Mouse (Mus musculus) lung, embryonic 16.5 days (tissue): ENCODE measurements at regions not wholly inside any gene's neighbourhood (a gene's known extent, or its start where the extent isn't known, plus 50 kb on each side); places are given as distances from the start of the nearest gene placed in this dataset.

Experiments used
- ATAC-seq: fragments of 200-750 bp; cut with Nextera tagmentation; 2 replicates; pipeline ENCODE4 v1.8.0; 2017; ENCODE audit warnings: low read depth, mild to moderate bottlenecking, moderate library complexity
- H3K27ac ChIP-seq: fragments of 300-500 bp; sonication (generic); 2 replicates; pipeline ENCODE4 v1.5.1; 2014; ENCODE audit warnings: mild to moderate bottlenecking, control low read depth, low read length
- H3K27me3 ChIP-seq: fragments of 300-500 bp; sonication (generic); 2 replicates; pipeline ENCODE4 v1.6.1; 2014; ENCODE audit warnings: low read depth, low read length, mixed read lengths; ENCODE audit not compliant: control insufficient read depth, insufficient read depth
- H3K36me3 ChIP-seq: fragments of 300-500 bp; sonication (generic); 2 replicates; pipeline ENCODE4 v1.6.1; 2014; ENCODE audit warnings: low read length; ENCODE audit not compliant: control insufficient read depth, insufficient read depth
- H3K4me1 ChIP-seq: fragments of 300-500 bp; sonication (generic); replicated peaks from 2 replicates; pipeline ENCODE4 v1.6.1; 2014; ENCODE audit warnings: low read length, mixed read lengths; ENCODE audit not compliant: control insufficient read depth, insufficient read depth
- H3K4me2 ChIP-seq: fragments of 300-500 bp; sonication (generic); 2 replicates; pipeline ENCODE4 v1.6.1; 2014; ENCODE audit warnings: low read depth, low read length, control low read depth
- H3K4me3 ChIP-seq: fragments of 300-500 bp; sonication (generic); 2 replicates; pipeline ENCODE4 v1.5.1; 2014; ENCODE audit warnings: mild to moderate bottlenecking, low read length, control low read depth
- H3K9ac ChIP-seq: fragments of 300-500 bp; sonication (generic); 2 replicates; pipeline ENCODE4 v1.6.1; 2014; ENCODE audit warnings: low read length, control low read depth
- H3K9me3 ChIP-seq: fragments of 300-500 bp; sonication (generic); 2 replicates; pipeline ENCODE4 v1.6.1; 2016; ENCODE audit warnings: low read length; ENCODE audit not compliant: control insufficient read depth
- WGBS: fragments of 180-500 bp; shearing (Covaris S2); extraction: QIAGEN DNeasy Blood & Tissue Kit; methylation state at CpG from one replicate; pipeline ENCODE4 v1.1.7; 2014; 5-methylcytosine and 5-hydroxymethylcytosine counted together

GRCm38 (mm10) chr7:70972023-70972400 lies 379.3 kb downstream of the Gm10295 start:
- Histone ChIP-seq H3K36me3 (no peaks in the 10 kb centered on the region), H3K4me1 (no peaks in the 10 kb centered on the region), H3K4me3 (no peak overlapping the region), H3K9ac (no peak overlapping the region), H3K4me2 (no peak overlapping the region), H3K27me3 (no peaks in the 10 kb centered on the region), H3K27ac (no peak overlapping the region), H3K9me3 (no peaks in the 10 kb centered on the region)
- ATAC-seq: no peak
- WGBS: 24% methylated on average over 3 of the region's 3 CpGs

- Histone ChIP-seq H3K36me3 (no peaks in the 10 kb centered on the region), H3K9ac (no peak overlapping the region), H3K4me3 (no peak overlapping the region), H3K27ac (no peak overlapping the region), H3K4me1 (no peaks in the 10 kb centered on the region), H3K4me2 (no peak overlapping the region), H3K9me3 (no peaks in the 10 kb centered on the region), H3K27me3 (no peaks in the 10 kb centered on the region)
- ATAC-seq: no peak
- WGBS: 34% methylated on average over 6 of the region's 6 CpGs
Measured at GRCm38 (mm10) chr7:70971323-70972022, 379.8 kb downstream of the Gm10295 start.

GRCm38 (mm10) chr7:70952318-70952959 lies 398.8 kb downstream of the Gm10295 start:
- H3K4me3 ChIP-seq: no peak overlapping the region
- H3K4me2 ChIP-seq: no peak overlapping the region
- ATAC-seq: peak; percentile 51; the same call in 1 of the 2 replicates
- peaks cover 8% of the 10 kb centered on the region for H3K4me1 ChIP-seq
- no peaks in the 10 kb centered on the region for H3K9me3 ChIP-seq
- H3K9ac ChIP-seq: no peak overlapping the region
- 62% methylated on average over 4 of the region's 4 CpGs for WGBS
- H3K27ac ChIP-seq: no peak overlapping the region
- no peaks in the 10 kb centered on the region for H3K27me3 ChIP-seq
- H3K36me3 ChIP-seq: no peaks in the 10 kb centered on the region

GRCm38 (mm10) chr7:70948281-70948680 lies 403.0 kb downstream of the Gm10295 start:
- Histone ChIP-seq H3K4me3 (no peak overlapping the region), H3K4me2 (no peak overlapping the region), H3K36me3 (no peaks in the 10 kb centered on the region), H3K4me1 (peaks cover 8% of the 10 kb centered on the region), H3K27ac (no peak overlapping the region), H3K9ac (no peak overlapping the region), H3K27me3 (no peaks in the 10 kb centered on the region), H3K9me3 (no peaks in the 10 kb centered on the region)
- 49% methylated on average over 5 of the region's 5 CpGs for WGBS
- ATAC-seq: no peak

- Histone ChIP-seq H3K9me3 (no peaks in the 10 kb centered on the region), H3K4me3 (no peak overlapping the region), H3K27me3 (no peaks in the 10 kb centered on the region), H3K9ac (no peak overlapping the region), H3K4me2 (no peak overlapping the region), H3K4me1 (no peaks in the 10 kb centered on the region), H3K27ac (no peak overlapping the region), H3K36me3 (no peaks in the 10 kb centered on the region)
- WGBS: 51% methylated on average over 2 of the region's 2 CpGs
- ATAC-seq: no peak
Measured at GRCm38 (mm10) chr7:70946260-70946659, 405.0 kb downstream of the Gm10295 start.

- Histone ChIP-seq H3K27ac (no peak overlapping the region), H3K9ac (no peak overlapping the region), H3K9me3 (no peaks in the 10 kb centered on the region), H3K36me3 (no peaks in the 10 kb centered on the region), H3K4me2 (no peak overlapping the region), H3K27me3 (no peaks in the 10 kb centered on the region), H3K4me1 (no peaks in the 10 kb centered on the region), H3K4me3 (no peak overlapping the region)
- ATAC-seq: no peak
- 33% methylated on average over 6 of the region's 6 CpGs for WGBS
Measured at GRCm38 (mm10) chr7:70930911-70931310, 420.4 kb downstream of the Gm10295 start.

- Histone ChIP-seq H3K4me3 (no peak overlapping the region), H3K36me3 (no peaks in the 10 kb centered on the region), H3K27ac (no peak overlapping the region), H3K4me2 (peak overlapping the region; percentile 0; the same call in 1 of the 2 replicates), H3K27me3 (no peaks in the 10 kb centered on the region), H3K9me3 (no peaks in the 10 kb centered on the region), H3K4me1 (no peaks in the 10 kb centered on the region), H3K9ac (no peak overlapping the region)
- 51% methylated on average over 11 of the region's 11 CpGs for WGBS
- no peak for ATAC-seq
Measured at GRCm38 (mm10) chr7:70929935-70930334, 421.4 kb downstream of the Gm10295 start.

- no peaks in the 10 kb centered on the region for H3K36me3 ChIP-seq
- no peak overlapping the region for H3K4me3 ChIP-seq
- WGBS: 85% methylated on average over 3 of the region's 3 CpGs
- no peaks in the 10 kb centered on the region for H3K4me1 ChIP-seq
- no peak overlapping the region for H3K4me2 ChIP-seq
- no peak overlapping the region for H3K27ac ChIP-seq
- H3K9me3 ChIP-seq: no peaks in the 10 kb centered on the region
- ATAC-seq: no peak
- H3K9ac ChIP-seq: no peak overlapping the region
- no peaks in the 10 kb centered on the region for H3K27me3 ChIP-seq
Measured at GRCm38 (mm10) chr7:70928001-70928400, 423.3 kb downstream of the Gm10295 start.

DNA sequence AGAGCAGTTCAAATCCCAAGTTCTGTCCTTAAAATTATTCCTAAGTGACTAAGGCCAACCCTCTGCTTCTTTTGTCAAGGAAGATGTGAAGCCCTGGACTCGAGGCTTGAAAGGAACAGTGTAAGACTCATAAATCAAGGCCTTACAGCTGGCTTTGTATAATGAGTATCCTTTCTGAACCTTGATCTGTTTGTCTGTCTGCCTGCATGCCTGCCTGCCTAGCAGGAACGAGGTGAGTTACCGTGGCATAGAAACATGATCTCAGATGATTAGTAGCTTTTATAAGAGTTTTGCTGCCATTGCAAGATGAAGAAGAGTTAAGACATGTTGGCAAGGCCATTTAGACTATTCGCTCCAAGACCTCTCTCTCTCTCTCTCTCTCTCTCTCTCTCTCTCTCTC lies 434.3 kb downstream of the Gm10295 start:
- WGBS: 59% methylated on average over 4 of the region's 4 CpGs
- Histone ChIP-seq H3K4me1 (no peaks in the 10 kb centered on the region), H3K9ac (no peak overlapping the region), H3K27ac (no peak overlapping the region), H3K4me2 (no peak overlapping the region), H3K36me3 (no peaks in the 10 kb centered on the region), H3K27me3 (no peaks in the 10 kb centered on the region), H3K4me3 (no peak overlapping the region), H3K9me3 (no peaks in the 10 kb centered on the region)
- ATAC-seq: no peak
